Mouse (Mus musculus): ENCODE measurements at regions not wholly inside any gene's neighbourhood (a gene's known extent, or its start where the extent isn't known, plus 50 kb on each side); places are given as distances from the start of the nearest gene placed in this dataset.

GRCm38 (mm10) chr9:52355187-52355982, 187.0 kb upstream of the Zc3h12c start:
- TF ChIP-seq POLR2AphosphoS2 (IDR thresholded peaks at IDR 0.05; ENCODE audit: insufficient read length, low read depth) (no peak), TCF12 (IDR thresholded peaks at IDR 0.05; ENCODE audit: insufficient read depth, poor library complexity, severe bottlenecking) (no peak), POLR2A (IDR thresholded peaks at IDR 0.05; ENCODE audit: insufficient read length, low read depth) (no peak), USF1 (IDR thresholded peaks at IDR 0.05; ENCODE audit: low read depth) (no peak), CEBPB (IDR thresholded peaks at IDR 0.05; ENCODE audit: insufficient read depth, poor library complexity, severe bottlenecking) (no peak), E2F4 (IDR thresholded peaks at IDR 0.05; ENCODE audit: insufficient read depth) (no peak), MAX (IDR thresholded peaks at IDR 0.05; ENCODE audit: low read depth) (no peak), REST (IDR thresholded peaks at IDR 0.05; ENCODE audit: insufficient read depth, insufficient read length) (no peak)
